8 mouse cellular contexts compared by ENCODE assay signal in the genomic region with DNA sequence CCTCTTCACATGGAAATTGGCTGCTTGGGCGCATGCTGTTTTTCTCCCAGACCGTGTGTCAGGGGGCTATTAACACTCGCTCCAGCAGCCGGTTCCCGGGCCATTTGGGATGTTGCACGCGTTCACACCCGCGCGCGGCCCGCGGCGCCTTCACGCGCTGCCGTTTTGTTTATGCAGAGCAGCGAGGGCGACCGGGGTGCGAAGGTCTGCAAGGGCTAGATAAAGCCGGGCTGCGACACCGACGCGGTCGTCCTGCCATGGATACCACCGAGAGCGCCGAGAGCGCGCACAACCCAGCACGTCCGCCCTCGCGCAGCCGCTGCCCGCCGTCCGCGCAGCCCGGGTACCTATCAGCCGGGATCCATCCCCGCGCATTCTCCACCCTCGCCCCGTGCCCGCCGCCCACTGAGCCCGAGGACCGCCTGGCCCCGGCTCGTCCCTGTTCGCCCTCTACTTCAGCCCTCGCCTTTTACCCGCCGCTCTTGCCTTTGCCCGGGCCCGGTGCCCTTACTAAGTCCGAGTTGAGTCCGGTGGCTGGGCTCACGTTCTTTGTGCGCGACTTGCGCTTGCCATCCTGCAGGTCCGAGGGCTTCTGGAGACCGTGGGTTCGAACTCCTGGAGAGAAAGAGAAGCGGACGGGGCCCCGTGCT. TPM values are rescaled to one million over a fixed set of nuclear protein-coding genes. Genes with fewer than 3 reads are reported as not detected.
DNase-seq lines count a peak whose midpoint lies in the region; ATAC-seq and TF ChIP-seq lines count a peak whose summit lies in the region.

A gene (plus strand): TSS at position 250 of the 650 bp plus-strand sequence.

- peak; percentile 58 for ATAC-seq in kidney, embryonic 14.5 days (ENCODE audit: low FRiP score, low TSS enrichment)
- peak; percentile 68 for ATAC-seq in cerebellum, adult (ENCODE audit: insufficient number of reproducible peaks, low FRiP score, low TSS enrichment)
- peak; percentile 84 for ATAC-seq in forebrain, embryonic 13.5 days
- ATAC-seq in stomach, postnatal 0 days (ENCODE audit: low FRiP score, low TSS enrichment): no peak

- DNase-seq in kidney, adult 9 months: no peak
- DNase-seq in layer of hippocampus, adult 2 months (ENCODE audit: low spot score in 2 of 2): peak; percentile 42 to 44
- peak; percentile 54 for DNase-seq in mesoderm, embryonic 11.5 days (ENCODE audit: low read depth, low spot score)
- no peak for DNase-seq in stomach, postnatal 0 days (ENCODE audit: low spot score)
- no peak for DNase-seq in spleen, postnatal 4 days (ENCODE audit: low spot score in 2 of 2)

- H3K9ac ChIP-seq in kidney, embryonic 14.5 days (ENCODE audit: low read depth, low read length): peak within 1 kb of the TSS; percentile 23
- peak within 1 kb of the TSS; percentile 73 for H3K9ac ChIP-seq in forebrain, embryonic 13.5 days
- no peak within 1 kb of the TSS for H3K9ac ChIP-seq in stomach, postnatal 0 days (ENCODE audit: low read length)

- H3K4me3 ChIP-seq in kidney, embryonic 14.5 days (ENCODE audit: low read length): peak within 1 kb of the TSS; percentile 45
- peak within 1 kb of the TSS; percentile 57 for H3K4me3 ChIP-seq in forebrain, embryonic 13.5 days
- peak within 1 kb of the TSS; percentile 67 for H3K4me3 ChIP-seq in layer of hippocampus, adult 2 months
- H3K4me3 ChIP-seq in stomach, postnatal 0 days (ENCODE audit: low read depth, low read length): peak within 1 kb of the TSS; percentile 27

- no peak for TF ChIP-seq CTCF in layer of hippocampus, adult 2 months (conservative IDR thresholded peaks at IDR 0.05)
- no peak for TF ChIP-seq CTCF in stomach, postnatal 0 days (IDR thresholded peaks at IDR 0.05; ENCODE audit: low read depth)

- TF ChIP-seq EP300 in stomach, postnatal 0 days (optimal IDR thresholded peaks at IDR 0.05): no peak

- H3K9me3 ChIP-seq in kidney, embryonic 14.5 days (ENCODE audit: control insufficient read depth, low read length): no peaks in the 10 kb centered on the region
- H3K9me3 ChIP-seq in forebrain, embryonic 13.5 days (replicated peaks): no peaks in the 10 kb centered on the region
- no peaks in the 10 kb centered on the region for H3K9me3 ChIP-seq in stomach, postnatal 0 days (ENCODE audit: control insufficient read depth, low read length)

- WGBS in kidney, embryonic 14.5 days: under 1% methylated on average over 66 of the region's 71 CpGs
- WGBS in forebrain, embryonic 13.5 days: under 1% methylated on average over 71 of the region's 71 CpGs
- WGBS in stomach, postnatal 0 days: under 1% methylated on average over 68 of the region's 71 CpGs

- peaks cover 24% of the 10 kb centered on the region for H3K27me3 ChIP-seq in kidney, embryonic 14.5 days (ENCODE audit: control insufficient read depth, insufficient read depth, low read length)
- H3K27me3 ChIP-seq in forebrain, embryonic 13.5 days: peaks cover 31% of the 10 kb centered on the region
- peaks cover 14% of the 10 kb centered on the region; the same call in 1 of the 2 replicates for H3K27me3 ChIP-seq in stomach, postnatal 0 days (ENCODE audit: control insufficient read depth, insufficient read depth, low read length)

- H3K4me1 ChIP-seq in kidney, embryonic 14.5 days (ENCODE audit: control insufficient read depth, insufficient read depth, low read length): no peaks in the 10 kb centered on the region
- peaks cover 13% of the 10 kb centered on the region for H3K4me1 ChIP-seq in forebrain, embryonic 13.5 days
- no peaks in the 10 kb centered on the region for H3K4me1 ChIP-seq in stomach, postnatal 0 days (replicated peaks; ENCODE audit: control insufficient read depth, insufficient read depth)

- no peaks in the 10 kb centered on the region for H3K36me3 ChIP-seq in kidney, embryonic 14.5 days (ENCODE audit: control insufficient read depth, insufficient read depth, low read length)
- no peaks in the 10 kb centered on the region for H3K36me3 ChIP-seq in forebrain, embryonic 13.5 days (ENCODE audit: poor library complexity, severe bottlenecking)
- no peaks in the 10 kb centered on the region for H3K36me3 ChIP-seq in stomach, postnatal 0 days (ENCODE audit: control insufficient read depth, insufficient read depth, low read length)

- peak within 1 kb of the TSS; percentile 86 for H3K4me2 ChIP-seq in kidney, embryonic 14.5 days (replicated peaks; ENCODE audit: low read depth, low read length)
- peak within 1 kb of the TSS; percentile 90 for H3K4me2 ChIP-seq in forebrain, embryonic 13.5 days
- peak within 1 kb of the TSS; percentile 51 for H3K4me2 ChIP-seq in stomach, postnatal 0 days (replicated peaks; ENCODE audit: low read depth)

- no peak within 1 kb of the TSS for H3K27ac ChIP-seq in kidney, embryonic 14.5 days (ENCODE audit: low read depth, low read length)
- no peak within 1 kb of the TSS; the same call in 1 of the 2 replicates for H3K27ac ChIP-seq in forebrain, embryonic 13.5 days
- peak within 1 kb of the TSS; percentile 92 for H3K27ac ChIP-seq in layer of hippocampus, adult 2 months
- H3K27ac ChIP-seq in stomach, postnatal 0 days (replicated peaks): no peak within 1 kb of the TSS

RNA-seq across cellular contexts. Expression of the gene that starts here (rescaled TPM):
- polyA plus RNA-seq in kidney, embryonic 14.5 days (2014; fragmentation: Nextera tagmentation; extraction: Ambion mirVana): 2.1 TPM in 2 replicates
- polyA plus RNA-seq in forebrain, embryonic 13.5 days (2015; fragmentation: Nextera tagmentation; extraction: Ambion mirVana): 3.3 and 4.4 TPM in 2 replicates
- total RNA-seq in layer of hippocampus, adult 2 months (2021): 10 to 100 TPM; 11.1 to 12.1 TPM
- polyA plus RNA-seq in stomach, postnatal 0 days (2015; fragmentation: Nextera tagmentation; extraction: Ambion mirVana): 0.27 and 0.38 TPM in 2 replicates

Comparison
In these comparisons a context has a peak if more than half of its experiments do, and no peak if none do; other contexts are left out.
1. DNase-seq: peak in layer of hippocampus, adult 2 months (2 of 2) and mesoderm, embryonic 11.5 days (single experiment); none in kidney, adult 9 months (single experiment), stomach, postnatal 0 days (single experiment) and spleen, postnatal 4 days (0 of 2).
2. Peak in every context shown above with its lines, with median percentiles within 50 percentile points of each other: H3K4me2 ChIP-seq and H3K4me3 ChIP-seq.